Comparison of ENCODE assay signal across 16 mouse cellular contexts in the genomic region with DNA sequence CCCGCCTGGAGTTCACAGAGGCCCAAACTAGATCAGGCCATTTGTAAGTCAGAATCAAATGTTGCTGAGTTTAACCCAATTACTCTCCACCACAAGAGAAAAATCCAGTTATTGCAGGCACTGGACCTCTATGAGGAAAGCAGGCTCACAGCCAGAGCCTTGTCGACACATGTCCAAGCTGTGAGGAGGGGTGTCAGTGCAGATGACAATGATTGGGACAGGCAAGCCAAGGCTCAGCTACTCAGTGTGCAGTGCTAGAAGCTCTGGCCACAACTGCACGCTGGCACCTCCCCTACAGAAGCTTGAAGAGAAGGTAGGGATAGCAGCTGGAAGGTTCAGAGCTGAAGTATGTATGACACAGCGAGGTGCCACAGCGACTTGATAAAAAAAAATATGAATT.
A peak's percentile ranks its signal among the peaks of the same experiment; 100 is the strongest.
DNase-seq lines count a peak whose midpoint lies in the region; ATAC-seq lines count a peak whose summit lies in the region.
"Had no signal": no experiment of that assay in that cellular context is flagged by ENCODE, and none has a peak within 500 bp of the region (broad histone marks: within the 10 kb centered on the region; RNA-seq: fewer than 3 reads in every experiment).

No protein-coding gene starts in this region.

- peak; percentile 92 for DNase-seq in heart, adult 11 months
- DNase-seq in lung, postnatal 10 days = peak; percentile 51
- DNase-seq in lung, adult 18-20 months = no peak
- DNase-seq in retina, postnatal 1 day = peak; percentile 9
- no peak for DNase-seq in kidney, postnatal 4 days
- DNase-seq: cerebellum, adult 9-10 months; kidney, adult 8-10 months; kidney, postnatal 25 days; right cerebral cortex, postnatal 14 days; thymus, adult 2 months had no signal

- no peak overlapping the region for H3K4me2 ChIP-seq in heart, embryonic 11.5 days
- H3K4me2 ChIP-seq: limb, embryonic 13.5 days; midbrain, embryonic 15.5 days; stomach, embryonic 15.5 days had no signal

- no peaks in the 10 kb centered on the region for H3K36me3 ChIP-seq in heart, embryonic 11.5 days (ENCODE audit: control insufficient read depth, insufficient read depth, low read length)
- H3K36me3 ChIP-seq: limb, embryonic 13.5 days; midbrain, embryonic 15.5 days; stomach, embryonic 15.5 days had no signal

- 0 out of 2 replicates have a peak, but pooled peaks cover 2% of the 10 kb centered on the region for H3K4me1 ChIP-seq in heart, embryonic 11.5 days (ENCODE audit: control insufficient read depth, insufficient read depth, low read length)
- peaks cover 15% of the 10 kb centered on the region for H3K4me1 ChIP-seq in brown adipose tissue, adult 24 weeks (ENCODE audit: control insufficient read depth, insufficient read depth, insufficient read length, low read length)
- H3K4me1 ChIP-seq: midbrain, embryonic 15.5 days; stomach, embryonic 15.5 days had no signal

- H3K27me3 ChIP-seq in heart, embryonic 11.5 days (ENCODE audit: control insufficient read depth, insufficient read depth, low read length) = no peaks in the 10 kb centered on the region
- H3K27me3 ChIP-seq: limb, embryonic 13.5 days; midbrain, embryonic 15.5 days; stomach, embryonic 15.5 days had no signal

- no peak; the same call in 1 of the 2 replicates for ATAC-seq in heart, embryonic 11.5 days (replicated peaks; ENCODE audit: insufficient number of reproducible peaks, low FRiP score, low TSS enrichment)
- ATAC-seq: midbrain, embryonic 15.5 days had no signal

- H3K9ac ChIP-seq in heart, embryonic 11.5 days (ENCODE audit: low read depth, low read length) = no peak overlapping the region
- H3K9ac ChIP-seq: limb, embryonic 13.5 days; liver, embryonic 14.5 days; midbrain, embryonic 15.5 days; stomach, embryonic 15.5 days had no signal

- H3K4me3 ChIP-seq in heart, embryonic 11.5 days (ENCODE audit: low read depth, low read length) = no peak overlapping the region
- H3K4me3 ChIP-seq in brown adipose tissue, adult 24 weeks (ENCODE audit: insufficient read depth, low read depth, low read length) = no peak overlapping the region
- H3K4me3 ChIP-seq: limb, embryonic 13.5 days; midbrain, embryonic 15.5 days; stomach, embryonic 15.5 days had no signal

- WGBS in heart, embryonic 11.5 days (ENCODE audit: insufficient replicate concordance) = 69% methylated on average over 5 of the region's 5 CpGs

- H3K27ac ChIP-seq in heart, embryonic 11.5 days (ENCODE audit: low read depth, low read length) = no peak overlapping the region
- H3K27ac ChIP-seq in brown adipose tissue, adult 24 weeks (replicated peaks; ENCODE audit: low read depth, low read length) = peak overlapping the region; percentile 44; the same call in 1 of the 2 replicates
- H3K27ac ChIP-seq: limb, embryonic 13.5 days; liver, embryonic 14.5 days; midbrain, embryonic 15.5 days; stomach, embryonic 15.5 days had no signal

- H3K9me3 ChIP-seq in heart, embryonic 11.5 days (replicated peaks; ENCODE audit: control insufficient read depth, low read length) = no peaks in the 10 kb centered on the region
- H3K9me3 ChIP-seq: limb, embryonic 13.5 days; midbrain, embryonic 15.5 days; stomach, embryonic 15.5 days had no signal

Comparison
In these comparisons a context has a peak if more than half of its experiments do, and no peak if none do; other contexts are left out.
1. DNase-seq: peak in heart, adult 11 months (single experiment), lung, postnatal 10 days (single experiment) and retina, postnatal 1 day (single experiment); none in lung, adult 18-20 months (0 of 2) and kidney, postnatal 4 days (0 of 2).